Comparison of ENCODE assay signal across 27 mouse cellular contexts in genomic region chr17:63056976-63057375, GRCm38 (mm10).
DNase-seq lines count a peak whose midpoint lies in the region; ATAC-seq and TF ChIP-seq lines count a peak whose summit lies in the region.
"Had no signal": no experiment of that assay in that cellular context is flagged by ENCODE, and none has a peak within 500 bp of the region (broad histone marks: within the 10 kb centered on the region; RNA-seq: fewer than 3 reads in every experiment).

No protein-coding gene starts in this region.

- H3K36me3 ChIP-seq in hindbrain, embryonic 12.5 days, result no peaks in the 10 kb centered on the region
- H3K36me3 ChIP-seq: embryonic facial prominence, embryonic 12.5 days; embryonic facial prominence, embryonic 15.5 days; heart, embryonic 12.5 days; heart, embryonic 15.5 days; hindbrain, embryonic 10.5 days had no signal

- no peak overlapping the region for H3K4me3 ChIP-seq in layer of hippocampus, adult 2 months
- H3K4me3 ChIP-seq in hindbrain, embryonic 12.5 days, result no peak overlapping the region
- H3K4me3 ChIP-seq: embryonic facial prominence, embryonic 12.5 days; embryonic facial prominence, embryonic 15.5 days; heart, embryonic 12.5 days; heart, embryonic 15.5 days; hindbrain, embryonic 10.5 days had no signal

- no peak overlapping the region for H3K9ac ChIP-seq in hindbrain, embryonic 12.5 days
- H3K9ac ChIP-seq: embryonic facial prominence, embryonic 12.5 days; embryonic facial prominence, embryonic 15.5 days; heart, embryonic 12.5 days; heart, embryonic 15.5 days; hindbrain, embryonic 14.5 days had no signal

- H3K4me1 ChIP-seq in hindbrain, embryonic 12.5 days, result peaks cover 6% of the 10 kb centered on the region; the same call in 1 of the 2 replicates
- H3K4me1 ChIP-seq: embryonic facial prominence, embryonic 12.5 days; embryonic facial prominence, embryonic 15.5 days; heart, embryonic 12.5 days; heart, embryonic 15.5 days; hindbrain, embryonic 10.5 days had no signal

- 89% methylated on average over 3 of the region's 3 CpGs for WGBS in hindbrain, embryonic 12.5 days

- peak overlapping the region; percentile 39; the same call in 1 of the 2 replicates for H3K27ac ChIP-seq in layer of hippocampus, adult 2 months
- H3K27ac ChIP-seq in hindbrain, embryonic 12.5 days, result no peak overlapping the region
- H3K27ac ChIP-seq: embryonic facial prominence, embryonic 12.5 days; embryonic facial prominence, embryonic 15.5 days; heart, embryonic 15.5 days; hindbrain, embryonic 10.5 days; hindbrain, embryonic 14.5 days; hindbrain, postnatal 0 days had no signal

- H3K27me3 ChIP-seq in hindbrain, embryonic 12.5 days, result no peaks in the 10 kb centered on the region
- H3K27me3 ChIP-seq: embryonic facial prominence, embryonic 12.5 days; embryonic facial prominence, embryonic 15.5 days; heart, embryonic 12.5 days; heart, embryonic 15.5 days had no signal

- TF ChIP-seq CTCF in layer of hippocampus, adult 2 months (conservative IDR thresholded peaks at IDR 0.05), result no peak

- ATAC-seq in hindbrain, embryonic 12.5 days (ENCODE audit: low FRiP score), result no peak
- ATAC-seq: activated CD4-positive, CD25-positive, alpha-beta regulatory T cell, adult 4 months; forebrain, embryonic 14.5 days; inflammation-experienced regulatory T-cells, adult 6 months; intestine, embryonic 16.5 days had no signal

- peak; percentile 79 to 91 for DNase-seq in adrenal gland, adult (ENCODE audit: inconsistent age in 2 of 2, low spot score in 1 of 2)
- no peak for DNase-seq in adrenal gland, postnatal 4 days (ENCODE audit: low spot score in 2 of 2)
- no peak for DNase-seq in layer of hippocampus, adult 2 months (ENCODE audit: low spot score in 2 of 2)
- no peak for DNase-seq in layer of hippocampus, postnatal 10 days (ENCODE audit: low spot score in 2 of 2)
- DNase-seq in adrenal gland, postnatal 10 days, result peak; percentile 63
- DNase-seq in adrenal gland, postnatal 36 days, result peak; percentile 72 to 74
- DNase-seq in thymus, postnatal 0 days (ENCODE audit: low spot score), result no peak
- DNase-seq: cerebellum, adult 18-20 months; cerebellum, adult 9-10 months; cerebellum, postnatal 14 days; gastrocnemius, postnatal 10 days; gastrocnemius, postnatal 36 days; heart, postnatal 10 days; heart, postnatal 36 days; kidney, adult 18-20 months had no signal

- no peaks in the 10 kb centered on the region for H3K9me3 ChIP-seq in hindbrain, embryonic 12.5 days (replicated peaks)
- H3K9me3 ChIP-seq: embryonic facial prominence, embryonic 12.5 days; embryonic facial prominence, embryonic 15.5 days; heart, embryonic 12.5 days; heart, embryonic 15.5 days; hindbrain, embryonic 10.5 days had no signal

- no peak overlapping the region for H3K4me2 ChIP-seq in hindbrain, embryonic 12.5 days (replicated peaks)
- H3K4me2 ChIP-seq: embryonic facial prominence, embryonic 12.5 days; embryonic facial prominence, embryonic 15.5 days; heart, embryonic 12.5 days; heart, embryonic 15.5 days; hindbrain, embryonic 14.5 days had no signal

Comparison
In these comparisons a context has a peak if more than half of its experiments do, and no peak if none do; other contexts are left out.
1. DNase-seq: peak in adrenal gland, adult (2 of 2), adrenal gland, postnatal 10 days (single experiment) and adrenal gland, postnatal 36 days (2 of 2); none in adrenal gland, postnatal 4 days (0 of 2), layer of hippocampus, adult 2 months (0 of 2), layer of hippocampus, postnatal 10 days (0 of 2) and thymus, postnatal 0 days (single experiment).